Comparison of ENCODE assay signal across 14 mouse cellular contexts in the genomic region with DNA sequence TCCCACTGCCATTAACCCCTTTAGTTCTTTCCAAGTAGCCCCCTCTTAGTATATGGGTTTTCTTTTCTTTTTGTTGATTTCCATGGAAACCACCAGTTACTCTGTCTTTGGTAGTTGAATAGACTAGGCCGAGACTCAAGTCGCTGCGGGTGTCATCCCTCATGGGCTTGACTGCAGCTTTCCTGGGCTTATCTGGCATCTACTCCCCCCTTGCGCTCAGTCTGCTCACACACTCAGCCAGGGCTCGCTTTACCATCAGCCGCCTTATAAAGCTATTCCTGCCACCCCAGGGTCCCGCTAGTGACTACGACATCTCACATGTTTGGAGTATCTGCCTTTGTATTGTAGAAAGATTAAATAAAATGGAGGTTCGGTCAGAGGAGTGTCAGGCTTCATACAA.
A peak's percentile ranks its signal among the peaks of the same experiment; 100 is the strongest.
DNase-seq lines count a peak whose midpoint lies in the region; ATAC-seq and TF ChIP-seq lines count a peak whose summit lies in the region.
"Had no signal": no experiment of that assay in that cellular context is flagged by ENCODE, and none has a peak within 500 bp of the region (broad histone marks: within the 10 kb centered on the region; RNA-seq: fewer than 3 reads in every experiment).

No protein-coding gene starts in this region.

- H3K9ac ChIP-seq in heart, embryonic 16.5 days (ENCODE audit: low read length), result peak overlapping the region; percentile 49
- no peak overlapping the region for H3K9ac ChIP-seq in midbrain, embryonic 16.5 days (ENCODE audit: low read depth, low read length)
- no peak overlapping the region for H3K9ac ChIP-seq in midbrain, embryonic 14.5 days (replicated peaks; ENCODE audit: low read length)
- no peak overlapping the region for H3K9ac ChIP-seq in hindbrain, postnatal 0 days (replicated peaks; ENCODE audit: low read length)

- WGBS in heart, embryonic 16.5 days, result 29% methylated on average over 9 of the region's 9 CpGs
- 64% methylated on average over 9 of the region's 9 CpGs for WGBS in midbrain, embryonic 16.5 days
- WGBS in midbrain, embryonic 14.5 days, result 73% methylated on average over 9 of the region's 9 CpGs
- WGBS in hindbrain, postnatal 0 days, result 54% methylated on average over 9 of the region's 9 CpGs

- ATAC-seq in heart, embryonic 16.5 days (replicated peaks; ENCODE audit: extremely low read depth, insufficient read depth, low FRiP score), result peak; percentile 16; the same call in 1 of the 2 replicates
- peak; percentile 48; the same call in 1 of the 2 replicates for ATAC-seq in midbrain, embryonic 16.5 days
- ATAC-seq in midbrain, embryonic 14.5 days (ENCODE audit: low FRiP score, low TSS enrichment), result no peak
- ATAC-seq in hindbrain, postnatal 0 days, result peak; percentile 43; the same call in 1 of the 2 replicates
- ATAC-seq: inflammation-experienced regulatory T-cells, adult 6 months; Patski had no signal

- TF ChIP-seq CTCF in hindbrain, postnatal 0 days (IDR thresholded peaks at IDR 0.05; ENCODE audit: low read depth), result no peak

- H3K4me1 ChIP-seq in heart, embryonic 16.5 days (ENCODE audit: control insufficient read depth, insufficient read depth, low read length), result peaks cover 26% of the 10 kb centered on the region
- H3K4me1 ChIP-seq in midbrain, embryonic 16.5 days (ENCODE audit: control insufficient read depth, insufficient read depth, low read length), result no peaks in the 10 kb centered on the region
- peaks cover 4% of the 10 kb centered on the region; the same call in 1 of the 2 replicates for H3K4me1 ChIP-seq in midbrain, embryonic 14.5 days (ENCODE audit: control insufficient read depth, insufficient read depth, low read length)
- H3K4me1 ChIP-seq in hindbrain, postnatal 0 days (ENCODE audit: insufficient read depth, low read length), result peaks cover 5% of the 10 kb centered on the region

- no peak overlapping the region for H3K4me3 ChIP-seq in heart, embryonic 16.5 days (ENCODE audit: low read length)
- H3K4me3 ChIP-seq in midbrain, embryonic 16.5 days (ENCODE audit: low read depth, low read length), result no peak overlapping the region
- no peak overlapping the region for H3K4me3 ChIP-seq in midbrain, embryonic 14.5 days (replicated peaks; ENCODE audit: low read depth, low read length)
- no peak overlapping the region for H3K4me3 ChIP-seq in hindbrain, postnatal 0 days (ENCODE audit: low read length)
- H3K4me3 ChIP-seq: layer of hippocampus, adult 2 months; left cerebral cortex, adult 2 months had no signal

- H3K27ac ChIP-seq in heart, embryonic 16.5 days (ENCODE audit: low read length), result peak overlapping the region; percentile 78
- no peak overlapping the region for H3K27ac ChIP-seq in midbrain, embryonic 16.5 days (ENCODE audit: low read length)
- no peak overlapping the region for H3K27ac ChIP-seq in midbrain, embryonic 14.5 days (replicated peaks; ENCODE audit: low read depth, low read length)
- H3K27ac ChIP-seq in hindbrain, postnatal 0 days, result peak overlapping the region; percentile 36; the same call in 1 of the 2 replicates
- H3K27ac ChIP-seq: layer of hippocampus, adult 2 months had no signal

- peak; percentile 11 for DNase-seq in cerebellum, adult 11-12 months
- no peak for DNase-seq in cerebellum, postnatal 4 days (ENCODE audit: low spot score in 2 of 2)
- DNase-seq in heart, postnatal 4 days, result no peak
- no peak for DNase-seq in midbrain, embryonic 14.5 days
- peak; percentile 12 for DNase-seq in hindbrain, postnatal 0 days (ENCODE audit: low spot score)
- DNase-seq in gastrocnemius, postnatal 14 days, result no peak
- DNase-seq: gastrocnemius, postnatal 25 days; thymus, postnatal 25 days had no signal

- intact Hi-C loops in gastrocnemius, postnatal 14 days (cut with DNase I; ENCODE audit: low total_unique reads), result no loop called here

- H3K27me3 ChIP-seq in heart, embryonic 16.5 days (ENCODE audit: control insufficient read depth, insufficient read depth, low read length), result no peaks in the 10 kb centered on the region
- H3K27me3 ChIP-seq in midbrain, embryonic 16.5 days (ENCODE audit: control insufficient read depth, insufficient read depth, low read depth, low read length), result no peaks in the 10 kb centered on the region
- no peaks in the 10 kb centered on the region for H3K27me3 ChIP-seq in midbrain, embryonic 14.5 days (ENCODE audit: control insufficient read depth, insufficient read depth, low read length)
- no peaks in the 10 kb centered on the region for H3K27me3 ChIP-seq in hindbrain, postnatal 0 days (ENCODE audit: insufficient read depth, low read length)
- H3K27me3 ChIP-seq: Patski had no signal

- peak overlapping the region; percentile 41 for H3K4me2 ChIP-seq in heart, embryonic 16.5 days (ENCODE audit: low read depth, low read length)
- no peak overlapping the region for H3K4me2 ChIP-seq in midbrain, embryonic 16.5 days (ENCODE audit: low read length)
- no peak overlapping the region for H3K4me2 ChIP-seq in midbrain, embryonic 14.5 days (ENCODE audit: low read length)
- no peak overlapping the region for H3K4me2 ChIP-seq in hindbrain, postnatal 0 days (ENCODE audit: low read depth, low read length)

- H3K9me3 ChIP-seq in heart, embryonic 16.5 days (replicated peaks; ENCODE audit: control insufficient read depth, low read length), result no peaks in the 10 kb centered on the region
- no peaks in the 10 kb centered on the region for H3K9me3 ChIP-seq in midbrain, embryonic 16.5 days (replicated peaks; ENCODE audit: control insufficient read depth, low read length, poor library complexity, severe bottlenecking)
- H3K9me3 ChIP-seq in midbrain, embryonic 14.5 days (ENCODE audit: control insufficient read depth, low read length), result no peaks in the 10 kb centered on the region
- no peaks in the 10 kb centered on the region for H3K9me3 ChIP-seq in hindbrain, postnatal 0 days (ENCODE audit: low read length)

- H3K36me3 ChIP-seq in heart, embryonic 16.5 days (ENCODE audit: control insufficient read depth, insufficient read depth), result peaks cover 7% of the 10 kb centered on the region; the same call in 1 of the 2 replicates
- H3K36me3 ChIP-seq in midbrain, embryonic 16.5 days (ENCODE audit: control insufficient read depth, insufficient read depth, low read length), result peaks cover 2% of the 10 kb centered on the region; the same call in 1 of the 2 replicates
- no peaks in the 10 kb centered on the region; the same call in 1 of the 2 replicates for H3K36me3 ChIP-seq in midbrain, embryonic 14.5 days (ENCODE audit: control insufficient read depth, insufficient read depth, low read length)
- no peaks in the 10 kb centered on the region for H3K36me3 ChIP-seq in hindbrain, postnatal 0 days (ENCODE audit: insufficient read depth, low read length)

Comparison
In these comparisons a context has a peak if more than half of its experiments do, and no peak if none do; other contexts are left out.
1. DNase-seq: peak in cerebellum, adult 11-12 months (single experiment) and hindbrain, postnatal 0 days (single experiment); none in cerebellum, postnatal 4 days (0 of 2), heart, postnatal 4 days (single experiment), midbrain, embryonic 14.5 days (single experiment) and gastrocnemius, postnatal 14 days (single experiment).
2. H3K27ac ChIP-seq: peak in heart, embryonic 16.5 days (single experiment) and hindbrain, postnatal 0 days (single experiment); none in midbrain, embryonic 16.5 days (single experiment) and midbrain, embryonic 14.5 days (single experiment).